Mouse (Mus musculus): ENCODE results near the gene Dpf2.

The Dpf2 gene

DNA sequence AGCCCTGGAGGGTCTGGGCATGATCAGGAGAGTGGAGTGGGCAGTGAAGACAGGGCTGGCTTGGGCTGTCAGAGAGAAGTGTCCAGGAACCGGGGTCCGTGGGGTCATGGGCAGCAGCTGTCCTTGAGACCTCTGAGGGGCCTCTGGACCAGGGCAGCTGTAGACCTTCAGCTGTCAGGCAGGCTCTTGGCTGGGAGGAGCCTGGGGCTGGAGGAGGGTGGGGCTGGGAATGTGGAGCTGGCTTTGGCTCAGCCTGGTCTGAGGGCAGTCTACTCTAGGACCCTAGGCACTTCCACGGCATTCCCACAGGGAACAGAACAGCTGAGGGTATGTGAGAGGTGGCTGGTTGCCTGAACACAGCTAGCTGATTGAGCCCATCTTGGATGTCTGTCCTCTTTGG lies 22.5 kb upstream of the Dpf2 start:
- DNase-seq = no peak

- peak; percentile 28 for DNase-seq
Measured at GRCm38 (mm10) chr19:5929634-5930596, 17.1 kb upstream of the Dpf2 start.

DNA sequence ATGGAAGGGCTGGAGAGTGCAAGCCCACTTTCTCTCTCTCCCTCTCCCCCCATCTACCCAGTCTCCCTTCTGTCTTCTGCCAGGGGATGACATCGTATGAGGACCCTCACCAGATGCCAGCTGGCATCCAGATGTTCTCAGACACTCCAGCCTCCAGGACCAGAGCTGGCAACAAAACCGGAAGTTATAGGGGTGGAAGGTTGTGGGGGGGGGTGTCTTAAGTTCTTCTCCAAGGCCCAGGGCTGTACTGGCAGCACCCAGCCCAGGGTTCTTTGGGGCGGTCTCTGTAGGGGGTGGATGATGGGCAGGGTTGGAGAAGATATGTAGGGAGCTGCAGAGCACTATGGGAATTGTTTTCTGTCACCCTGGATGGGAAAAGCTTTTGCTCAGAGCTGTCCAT lies 15.7 kb upstream of the Dpf2 start:
- no peak for DNase-seq

DNA sequence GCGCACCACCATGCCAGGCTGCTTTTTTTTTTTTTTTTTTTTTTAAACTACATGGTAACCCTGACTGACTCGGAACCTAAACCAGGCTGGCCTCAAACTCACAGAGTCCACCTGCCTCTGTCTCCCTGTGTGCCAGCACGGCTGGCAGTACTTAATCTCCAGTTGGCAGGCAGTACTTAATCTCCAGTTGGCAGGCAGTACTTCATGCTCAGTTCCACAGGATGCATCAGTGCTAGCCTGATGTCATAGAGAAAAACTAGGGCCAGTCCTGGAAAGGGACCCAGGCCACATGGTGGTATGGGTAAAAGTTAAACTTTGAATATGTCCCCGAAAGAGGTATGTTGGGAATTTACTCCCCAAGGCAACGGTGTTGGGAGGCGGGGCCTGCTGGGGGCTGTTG lies 15.3 kb upstream of the Dpf2 start:
- no peak for DNase-seq

DNA sequence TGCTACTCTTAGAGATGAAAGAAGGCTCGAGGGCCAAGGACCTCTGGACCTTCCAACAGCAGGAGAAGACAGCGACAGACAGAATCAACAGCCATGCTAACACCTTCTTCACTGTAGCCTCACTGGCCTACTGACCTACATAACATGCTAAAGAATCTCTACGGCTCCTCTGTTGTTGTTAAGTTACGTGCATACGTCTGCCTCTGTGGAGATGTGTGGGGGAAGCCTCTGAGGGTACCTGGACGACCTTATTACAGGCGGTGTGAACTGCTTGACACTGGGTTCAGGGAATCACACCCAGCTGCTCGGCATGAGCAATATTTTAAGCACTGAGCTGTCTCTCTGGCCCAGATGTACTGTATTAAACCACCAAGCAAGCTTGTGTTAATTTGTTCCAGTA lies 14.7 kb upstream of the Dpf2 start:
- DNase-seq = peak; percentile 54

- DNase-seq = peak; percentile 32
Measured at GRCm38 (mm10) chr19:5927026-5927425, 14.2 kb upstream of the Dpf2 start.

DNA sequence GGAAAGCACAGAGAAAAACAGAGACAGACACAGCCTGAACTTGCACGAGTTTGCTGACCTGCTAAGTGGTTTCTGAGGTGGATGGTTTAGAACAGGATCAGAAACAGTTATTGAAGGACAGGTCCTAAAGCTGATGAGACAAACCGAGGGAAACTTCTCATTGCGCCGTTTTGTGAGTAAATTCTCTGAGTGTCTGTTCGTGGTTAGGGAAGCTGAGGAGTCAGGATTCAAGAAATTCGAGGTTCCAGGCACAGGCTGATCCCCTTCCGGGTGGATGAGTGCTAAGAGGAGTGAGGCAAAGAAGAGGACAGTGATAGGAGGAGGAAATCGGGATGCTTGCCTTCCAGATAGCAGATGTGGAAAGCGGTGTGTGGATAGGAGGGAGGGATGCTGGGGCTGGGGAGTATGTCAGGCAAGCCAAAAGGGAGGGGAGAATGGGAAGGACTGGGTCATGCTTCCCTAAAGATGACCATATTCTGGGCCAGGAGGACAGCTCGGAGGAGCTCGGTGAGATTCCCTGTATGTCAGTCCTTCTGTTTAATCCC lies 12.6 kb upstream of the Dpf2 start:
- no peak for DNase-seq

- peak; percentile 95 for DNase-seq
Measured at GRCm38 (mm10) chr19:5924713-5925093, 11.9 kb upstream of the Dpf2 start, which contains the start of gene Cdc42ep2. Gene Cdc42ep2 (minus strand): TSS chr19:5924816.

- DNase-seq = peak; percentile 92
Measured at GRCm38 (mm10) chr19:5923990-5924712, 11.3 kb upstream of the Dpf2 start.

GRCm38 (mm10) chr19:5922963-5923362 lies 10.2 kb upstream of the Dpf2 start:
- no peak for DNase-seq

GRCm38 (mm10) chr19:5922119-5922942 lies 9.5 kb upstream of the Dpf2 start:
- no peak for DNase-seq

- no peak for DNase-seq
Measured at GRCm38 (mm10) chr19:5921715-5922114, 8.9 kb upstream of the Dpf2 start.

GRCm38 (mm10) chr19:5912103-5913006 lies 455 bp downstream of the Dpf2 start:
- DNase-seq = peak; percentile 99

DNA sequence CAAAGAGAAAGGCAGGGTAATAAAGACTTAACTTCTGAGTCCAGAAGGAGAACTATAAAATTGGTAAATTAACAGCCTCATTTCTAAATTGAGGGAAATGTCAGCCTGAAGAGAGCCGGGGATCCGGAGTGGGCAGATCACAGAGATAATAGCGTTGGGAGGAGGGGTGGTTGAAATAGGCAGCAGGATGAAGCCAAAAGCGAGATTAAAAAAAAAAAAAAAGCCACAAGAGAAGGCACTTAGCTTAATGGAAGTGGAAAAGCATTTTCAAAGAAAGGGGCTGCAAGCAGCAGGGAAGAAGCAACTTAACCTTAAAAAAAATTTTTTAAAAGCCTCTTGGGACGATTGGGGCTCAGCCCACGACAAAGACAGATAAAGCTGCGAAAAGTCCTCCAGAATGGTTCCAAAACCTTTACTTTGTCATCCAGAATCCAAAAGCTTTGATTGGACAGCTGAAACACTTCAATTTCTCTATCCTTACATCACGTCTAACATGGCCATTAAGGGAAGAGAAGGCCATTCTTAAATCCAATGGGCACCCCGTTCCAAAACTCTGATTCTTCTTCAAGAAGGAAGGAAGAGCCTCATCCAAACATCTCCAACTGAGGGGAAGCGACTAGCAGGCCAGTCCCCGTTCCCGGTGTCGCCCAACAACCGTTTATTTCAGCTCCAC lies 1.2 kb downstream of the Dpf2 start:
- no peak for DNase-seq

GRCm38 (mm10) chr19:5910221-5910620 lies 2.6 kb downstream of the Dpf2 start:
- peak; percentile 91 for DNase-seq

GRCm38 (mm10) chr19:5907275-5907674 lies 5.5 kb downstream of the Dpf2 start:
- no peak for DNase-seq

GRCm38 (mm10) chr19:5894002-5894678 lies 18.7 kb downstream of the Dpf2 start, which contains the start of gene Tigd3:
Gene Tigd3 (minus strand): TSS chr19:5894149.
- peak; percentile 98 for DNase-seq

DNA sequence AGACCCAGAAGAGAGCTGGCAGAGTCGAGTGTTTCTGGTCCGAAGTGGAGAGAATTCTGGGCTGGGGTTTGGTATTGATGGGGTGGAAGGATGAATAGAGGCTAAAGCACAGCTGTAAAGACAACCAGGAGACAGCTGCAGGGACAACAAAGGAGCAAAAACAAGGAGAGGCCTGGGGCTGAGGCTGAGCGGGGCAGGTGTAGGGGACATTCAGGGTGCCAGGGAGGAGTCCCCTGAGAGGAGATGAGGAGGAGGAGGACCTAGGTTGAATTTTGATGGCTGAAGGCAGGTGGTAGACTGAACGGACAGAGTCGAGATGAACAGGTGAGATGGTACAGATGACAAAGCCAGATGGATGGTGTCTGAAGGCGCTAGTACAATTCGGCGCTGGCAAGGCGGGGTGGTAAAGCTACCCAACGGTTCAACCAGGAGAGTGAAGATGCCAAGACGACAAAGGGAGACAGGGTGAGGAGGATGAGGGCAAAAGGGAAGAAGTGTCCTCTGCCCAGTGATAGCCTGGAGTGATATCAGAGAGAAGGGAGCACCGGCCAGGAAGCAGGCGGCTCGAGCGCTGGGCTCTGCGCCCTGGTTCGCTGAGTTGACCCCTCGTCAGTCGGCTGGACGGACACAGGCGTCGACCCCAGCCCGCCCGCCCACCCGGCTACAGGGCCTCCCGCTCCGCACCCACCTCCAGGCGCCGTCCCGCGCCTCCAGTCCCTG lies 19.4 kb downstream of the Dpf2 start:
- no peak for DNase-seq

DNA sequence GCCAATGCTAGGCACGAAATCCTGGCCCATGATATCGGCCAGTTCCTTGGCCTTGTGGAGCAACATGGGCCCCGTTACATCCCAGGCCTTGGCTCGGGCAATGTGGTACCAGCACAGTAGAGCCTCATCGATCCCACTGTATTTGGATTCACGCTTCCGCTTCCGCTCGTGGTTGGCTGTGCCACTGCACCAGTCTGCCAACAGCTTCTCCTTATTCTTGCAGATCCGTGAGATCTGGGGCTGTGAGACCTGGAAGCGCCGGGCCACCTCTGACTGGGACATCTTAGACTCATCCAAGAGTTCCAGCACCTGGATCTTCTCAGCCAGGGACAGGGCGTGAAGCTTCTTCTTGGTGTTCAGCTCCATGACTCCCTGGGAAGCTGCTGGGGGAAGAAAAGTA lies 20.1 kb downstream of the Dpf2 start:
- no peak for DNase-seq

DNA sequence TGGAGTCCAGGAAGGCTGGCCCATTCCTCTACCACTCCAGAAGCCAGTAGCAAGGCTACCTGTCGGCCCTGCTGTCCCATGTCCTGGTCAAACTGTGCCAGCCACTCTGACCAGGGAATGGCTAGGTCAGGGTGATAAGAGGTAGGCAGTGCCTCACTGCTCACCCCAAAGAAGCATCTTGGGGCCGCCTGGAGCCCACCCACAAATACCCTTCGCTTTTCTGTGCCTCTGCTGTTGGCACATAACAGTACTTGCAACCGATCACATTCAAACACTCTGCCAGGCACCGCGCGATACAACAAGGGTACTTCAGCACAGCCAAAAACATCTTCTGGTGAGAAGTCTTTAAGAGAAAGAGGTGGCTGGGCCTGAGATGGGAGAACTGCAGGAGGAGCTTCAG lies 20.5 kb downstream of the Dpf2 start:
- DNase-seq = no peak
